Mouse (Mus musculus) cortical plate, adult 2 months (tissue): Measurements from ENCODE around the gene Mlip.

Source experiments
- CTCF ChIP-seq: fragments of 200-500 bp; IDR thresholded peaks from 2 replicates; pipeline ENCODE4 v1.5.1; 2011; ENCODE audit warnings: mild to moderate bottlenecking, control low read depth, low read length; ENCODE audit not compliant: insufficient read depth; ENCODE audit errors: extremely low read depth
- POLR2A ChIP-seq: fragments of 200-500 bp; IDR thresholded peaks from 2 replicates; pipeline ENCODE4 v1.6.1; 2011; ENCODE audit warnings: mild to moderate bottlenecking, low read length, control low read depth; ENCODE audit not compliant: insufficient read depth; ENCODE audit errors: extremely low read depth

DNA sequence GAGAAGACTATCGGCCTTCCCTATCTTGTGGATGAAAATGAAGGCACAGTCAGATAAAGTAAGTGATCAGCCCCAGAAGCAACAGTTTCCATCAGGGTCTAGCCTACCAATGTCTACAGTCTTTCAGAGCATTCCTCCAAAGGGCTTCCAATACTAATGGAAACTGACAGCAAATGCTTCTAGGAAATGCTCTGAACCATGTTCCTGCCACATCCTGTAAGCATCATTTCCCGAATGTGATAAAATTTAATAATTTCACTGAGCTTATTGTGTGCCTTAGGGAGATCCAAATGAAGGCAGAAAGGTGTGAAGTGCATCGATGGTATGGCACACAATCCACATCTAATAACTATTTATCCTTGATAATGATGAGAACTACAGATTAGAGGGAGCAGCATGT is 173.3 kb downstream of the Mlip start:
- TF ChIP-seq POLR2A (no peak), CTCF (no peak)
